ENCODE assay signal across 11 mouse cellular contexts in the genomic region with DNA sequence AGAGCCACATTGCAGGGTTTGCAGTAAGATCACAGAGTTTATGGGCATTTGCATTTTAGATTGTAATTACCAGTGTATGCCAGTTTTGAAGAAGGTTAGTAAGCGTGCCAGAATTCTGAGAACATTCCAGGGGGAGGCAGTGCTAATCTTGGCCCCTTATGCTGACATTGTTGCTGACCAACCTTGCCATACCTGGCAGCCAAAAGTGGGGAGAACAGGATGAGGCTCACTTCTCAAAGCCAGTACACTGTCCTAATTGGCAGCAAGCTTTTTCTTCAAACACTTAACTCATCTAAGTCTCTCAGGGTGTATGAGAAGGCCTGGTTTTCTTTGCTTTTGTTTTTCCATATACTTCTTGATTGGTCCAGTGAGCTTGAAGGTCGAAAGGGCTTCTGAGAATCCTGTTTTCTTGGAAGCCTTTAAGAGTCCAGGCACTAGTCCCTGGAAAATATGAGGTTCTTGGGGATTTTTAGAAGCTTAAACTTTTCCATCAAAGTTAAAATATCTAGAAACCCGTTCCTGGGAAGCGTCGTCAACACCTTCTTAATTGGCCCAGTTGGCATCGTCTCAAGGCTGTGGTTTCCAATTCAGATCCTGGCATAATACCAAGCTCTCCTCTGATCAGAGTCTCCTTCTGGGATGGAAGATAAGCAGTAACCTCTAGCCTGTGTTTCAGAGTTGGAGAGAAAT.
DNase-seq lines count a peak whose midpoint lies in the region; ATAC-seq and TF ChIP-seq lines count a peak whose summit lies in the region.
"Had no signal": no experiment of that assay in that cellular context is flagged by ENCODE, and none has a peak within 500 bp of the region (broad histone marks: within the 10 kb centered on the region; RNA-seq: fewer than 3 reads in every experiment).

No protein-coding gene starts in this region.

- no peaks in the 10 kb centered on the region for H3K79me2 ChIP-seq in liver, adult 2 months (ENCODE audit: control insufficient read depth, insufficient read depth, low read length)

- no peaks in the 10 kb centered on the region for H3K9me3 ChIP-seq in liver, embryonic 12.5 days (replicated peaks)
- H3K9me3 ChIP-seq in forebrain, embryonic 16.5 days (ENCODE audit: control insufficient read depth, low read length): no peaks in the 10 kb centered on the region
- no peaks in the 10 kb centered on the region for H3K9me3 ChIP-seq in intestine, postnatal 0 days (ENCODE audit: control insufficient read depth)
- no peaks in the 10 kb centered on the region for H3K9me3 ChIP-seq in hindbrain, embryonic 14.5 days (ENCODE audit: control insufficient read depth, low read length)
- H3K9me3 ChIP-seq: embryonic facial prominence, embryonic 13.5 days; megakaryocyte, embryonic 14.5 days had no signal

- peaks cover 16% of the 10 kb centered on the region for H3K4me1 ChIP-seq in liver, adult 2 months (ENCODE audit: control insufficient read depth, insufficient read depth, low read length)
- H3K4me1 ChIP-seq in liver, embryonic 12.5 days: no peaks in the 10 kb centered on the region
- peaks cover 19% of the 10 kb centered on the region for H3K4me1 ChIP-seq in forebrain, embryonic 16.5 days (replicated peaks; ENCODE audit: control insufficient read depth, insufficient read depth, low read length)
- peaks cover 8% of the 10 kb centered on the region; the same call in 1 of the 2 replicates for H3K4me1 ChIP-seq in intestine, postnatal 0 days (replicated peaks; ENCODE audit: control insufficient read depth, insufficient read depth, low read length)
- no peaks in the 10 kb centered on the region for H3K4me1 ChIP-seq in hindbrain, embryonic 14.5 days (replicated peaks; ENCODE audit: control insufficient read depth, insufficient read depth, low read length)

- no peak overlapping the region for H3K9ac ChIP-seq in liver, adult 2 months (ENCODE audit: low read depth, low read length)
- no peak overlapping the region for H3K9ac ChIP-seq in liver, embryonic 12.5 days
- no peak overlapping the region for H3K9ac ChIP-seq in forebrain, embryonic 16.5 days (replicated peaks; ENCODE audit: low read depth, low read length)
- H3K9ac ChIP-seq in intestine, postnatal 0 days (ENCODE audit: low read depth, low read length): no peak overlapping the region
- H3K9ac ChIP-seq in hindbrain, embryonic 14.5 days: no peak overlapping the region
- H3K9ac ChIP-seq: embryonic facial prominence, embryonic 13.5 days had no signal

- H3K4me2 ChIP-seq in liver, embryonic 12.5 days: no peak overlapping the region
- no peak overlapping the region for H3K4me2 ChIP-seq in forebrain, embryonic 16.5 days (ENCODE audit: low read length)
- H3K4me2 ChIP-seq in intestine, postnatal 0 days (replicated peaks; ENCODE audit: low read depth): 0 out of 2 replicates have a peak overlapping the region, but pooled peaks have one; percentile 22
- H3K4me2 ChIP-seq in hindbrain, embryonic 14.5 days (replicated peaks): no peak overlapping the region
- H3K4me2 ChIP-seq: embryonic facial prominence, embryonic 13.5 days had no signal

- no peak for TF ChIP-seq CTCF in liver, adult 2 months (IDR thresholded peaks at IDR 0.05; ENCODE audit: low read depth, low read length)
- TF ChIP-seq CTCF in intestine, postnatal 0 days (IDR thresholded peaks at IDR 0.05; ENCODE audit: low read depth): no peak

- no peak overlapping the region for H3K4me3 ChIP-seq in liver, adult 2 months (ENCODE audit: insufficient read depth, low read depth, low read length)
- no peak overlapping the region for H3K4me3 ChIP-seq in liver, embryonic 12.5 days
- H3K4me3 ChIP-seq in forebrain, embryonic 16.5 days (replicated peaks; ENCODE audit: low read length): no peak overlapping the region
- H3K4me3 ChIP-seq in intestine, postnatal 0 days (ENCODE audit: low read depth, low read length): no peak overlapping the region
- H3K4me3 ChIP-seq in hindbrain, embryonic 14.5 days (replicated peaks; ENCODE audit: low read length): no peak overlapping the region
- H3K4me3 ChIP-seq: embryonic facial prominence, embryonic 13.5 days; megakaryocyte, embryonic 14.5 days had no signal

- no peaks in the 10 kb centered on the region for H3K27me3 ChIP-seq in liver, adult 2 months (ENCODE audit: control insufficient read depth, insufficient read depth, low read length)
- no peaks in the 10 kb centered on the region for H3K27me3 ChIP-seq in liver, embryonic 12.5 days (replicated peaks)
- H3K27me3 ChIP-seq in forebrain, embryonic 16.5 days (replicated peaks; ENCODE audit: control insufficient read depth, insufficient read depth, low read length): no peaks in the 10 kb centered on the region
- H3K27me3 ChIP-seq in intestine, postnatal 0 days (replicated peaks; ENCODE audit: control insufficient read depth, insufficient read depth, low read length): no peaks in the 10 kb centered on the region
- H3K27me3 ChIP-seq in hindbrain, embryonic 14.5 days (ENCODE audit: control insufficient read depth, insufficient read depth, low read length): no peaks in the 10 kb centered on the region
- H3K27me3 ChIP-seq: embryonic facial prominence, embryonic 13.5 days; megakaryocyte, embryonic 14.5 days had no signal

- no peak for ATAC-seq in liver, embryonic 12.5 days
- ATAC-seq in forebrain, embryonic 16.5 days: peak; percentile 71
- no peak for ATAC-seq in intestine, postnatal 0 days
- ATAC-seq in megakaryocyte-erythroid progenitor cell, adult 5-6 weeks (replicated peaks; ENCODE audit: low FRiP score, low TSS enrichment, poor library complexity, severe bottlenecking): peak; percentile 79
- no peak for ATAC-seq in hindbrain, embryonic 14.5 days (ENCODE audit: low FRiP score)

- 58% methylated on average over 6 of the region's 6 CpGs for WGBS in liver, adult 2 months
- 61% methylated on average over 6 of the region's 6 CpGs for WGBS in liver, embryonic 12.5 days (ENCODE audit: insufficient replicate concordance)
- 32% methylated on average over 6 of the region's 6 CpGs for WGBS in forebrain, embryonic 16.5 days
- 48% methylated on average over 6 of the region's 6 CpGs for WGBS in intestine, postnatal 0 days
- 78% methylated on average over 6 of the region's 6 CpGs for WGBS in hindbrain, embryonic 14.5 days

- no peak overlapping the region for H3K27ac ChIP-seq in liver, adult 2 months (replicated peaks; ENCODE audit: insufficient read depth, low read depth, low read length)
- H3K27ac ChIP-seq in liver, embryonic 12.5 days: no peak overlapping the region
- H3K27ac ChIP-seq in forebrain, embryonic 16.5 days (ENCODE audit: low read length): peak overlapping the region; percentile 60
- H3K27ac ChIP-seq in intestine, postnatal 0 days (ENCODE audit: low read depth, low read length): peak overlapping the region; percentile 75
- no peak overlapping the region for H3K27ac ChIP-seq in hindbrain, embryonic 14.5 days
- H3K27ac ChIP-seq: embryonic facial prominence, embryonic 13.5 days had no signal

- H3K36me3 ChIP-seq in liver, adult 2 months (ENCODE audit: control insufficient read depth, insufficient read depth, low read length): no peaks in the 10 kb centered on the region
- H3K36me3 ChIP-seq in liver, embryonic 12.5 days: no peaks in the 10 kb centered on the region
- no peaks in the 10 kb centered on the region for H3K36me3 ChIP-seq in forebrain, embryonic 16.5 days (ENCODE audit: control insufficient read depth, insufficient read depth)
- H3K36me3 ChIP-seq in intestine, postnatal 0 days (ENCODE audit: control insufficient read depth, insufficient read depth): no peaks in the 10 kb centered on the region
- H3K36me3 ChIP-seq in hindbrain, embryonic 14.5 days (replicated peaks; ENCODE audit: control insufficient read depth, insufficient read depth): no peaks in the 10 kb centered on the region
- H3K36me3 ChIP-seq: embryonic facial prominence, embryonic 13.5 days had no signal

- peak; percentile 58 for DNase-seq in liver, adult 2 months (ENCODE audit: extremely low read depth, low read depth, low spot score)
- DNase-seq in hindbrain, embryonic 14.5 days (ENCODE audit: low spot score): no peak
- no peak for DNase-seq in spleen, adult 18-20 months
- no peak for DNase-seq in natural killer cell, adult 2 months (ENCODE audit: low spot score in 2 of 2)
- DNase-seq: right cerebral cortex, postnatal 25 days had no signal

- no peak for TF ChIP-seq POLR2A in liver, adult 2 months (IDR thresholded peaks at IDR 0.05; ENCODE audit: extremely low read depth, insufficient read depth, low read length)

Comparison
In these comparisons a context has a peak if more than half of its experiments do, and no peak if none do; other contexts are left out.
1. H3K27ac ChIP-seq: peak in forebrain, embryonic 16.5 days (single experiment) and intestine, postnatal 0 days (single experiment); none in liver, adult 2 months (single experiment), liver, embryonic 12.5 days (single experiment) and hindbrain, embryonic 14.5 days (single experiment).
2. ATAC-seq: peak in forebrain, embryonic 16.5 days (single experiment) and megakaryocyte-erythroid progenitor cell, adult 5-6 weeks (single experiment); none in liver, embryonic 12.5 days (single experiment), intestine, postnatal 0 days (single experiment) and hindbrain, embryonic 14.5 days (single experiment).